Mouse (Mus musculus): ENCODE results near the gene Bmpr1a. TPM values are rescaled to one million over a fixed set of nuclear protein-coding genes. Genes with fewer than 3 reads are reported as not detected.

The Bmpr1a gene
- total and polyA plus RNA-seq, 2 experiments from 2014 or later: 20.6 to 52.5 TPM

DNA sequence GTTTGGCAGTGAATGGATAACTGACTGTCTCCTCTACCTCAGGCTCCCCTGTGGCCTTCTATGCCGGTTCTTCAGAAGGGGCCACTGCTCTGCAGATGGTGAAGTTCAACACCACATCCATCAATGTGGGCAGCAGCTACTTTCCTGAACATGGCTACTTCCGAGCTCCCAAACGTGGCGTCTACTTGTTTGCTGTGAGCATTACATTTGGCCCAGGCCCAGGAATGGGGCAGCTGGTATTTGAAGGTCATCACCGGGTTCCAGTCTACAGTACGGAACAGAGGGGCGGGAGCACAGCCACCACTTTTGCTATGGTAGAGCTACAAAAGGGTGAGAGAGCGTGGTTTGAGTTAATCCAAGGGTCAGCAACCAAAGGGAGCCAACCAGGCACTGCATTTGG, 100.3 kb downstream of the Bmpr1a start:
- DNase-seq (ENCODE audit: low spot score): no peak
- H3K9me3 ChIP-seq (ENCODE audit: low read length): no peaks in the 10 kb centered on the region
- no peak for TF ChIP-seq CTCF (IDR thresholded peaks at IDR 0.05; ENCODE audit: low read depth)
- no peak overlapping the region for H3K4me3 ChIP-seq (ENCODE audit: low read length)
- H3K4me1 ChIP-seq (ENCODE audit: insufficient read depth, low read length): no peaks in the 10 kb centered on the region
- 0 out of 2 replicates have a peak, but pooled peaks cover 10% of the 10 kb centered on the region for H3K36me3 ChIP-seq (ENCODE audit: insufficient read depth, low read length)
- H3K4me2 ChIP-seq (ENCODE audit: low read depth, low read length): no peak overlapping the region
- H3K27ac ChIP-seq: no peak overlapping the region
- ATAC-seq: no peak
- WGBS: 74% methylated on average over 8 of the region's 8 CpGs
- no peaks in the 10 kb centered on the region for H3K27me3 ChIP-seq (ENCODE audit: insufficient read depth, low read length)
- no peak overlapping the region for H3K9ac ChIP-seq (replicated peaks; ENCODE audit: low read length)

DNA sequence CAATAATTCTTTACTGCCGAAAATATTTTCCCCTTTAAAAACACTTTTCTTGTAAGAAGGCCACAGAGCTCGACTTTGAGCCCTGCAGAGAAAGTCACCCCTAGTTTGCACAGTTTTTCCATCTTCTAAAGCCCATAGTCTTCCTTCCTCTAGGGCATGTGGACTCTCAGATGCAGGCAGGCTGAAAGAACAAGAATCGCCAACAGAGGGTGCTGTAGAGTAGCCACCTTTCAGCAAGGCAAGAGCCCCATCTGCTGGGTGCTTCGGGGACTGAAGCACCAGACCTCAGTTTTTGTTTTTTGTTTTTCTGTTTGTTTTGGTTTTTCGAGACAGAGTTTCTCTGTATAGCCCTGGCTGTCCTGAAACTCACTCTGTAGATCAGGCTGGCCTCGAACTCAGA, 102.0 kb downstream of the Bmpr1a start:
- WGBS: 51% methylated on average over 6 of the region's 6 CpGs
- no peak for ATAC-seq
- H3K4me1 ChIP-seq (ENCODE audit: insufficient read depth, low read length): no peaks in the 10 kb centered on the region
- TF ChIP-seq CTCF (IDR thresholded peaks at IDR 0.05; ENCODE audit: low read depth): peak; percentile 92
- 0 out of 2 replicates have a peak, but pooled peaks cover 3% of the 10 kb centered on the region for H3K36me3 ChIP-seq (ENCODE audit: insufficient read depth, low read length)
- H3K9me3 ChIP-seq (ENCODE audit: low read length): no peaks in the 10 kb centered on the region
- H3K27me3 ChIP-seq (ENCODE audit: insufficient read depth, low read length): no peaks in the 10 kb centered on the region
- no peak overlapping the region for H3K9ac ChIP-seq (replicated peaks; ENCODE audit: low read length)
- DNase-seq (ENCODE audit: low spot score): peak; percentile 74
- no peak overlapping the region for H3K4me2 ChIP-seq (ENCODE audit: low read depth, low read length)
- H3K4me3 ChIP-seq (ENCODE audit: low read length): no peak overlapping the region
- H3K27ac ChIP-seq: no peak overlapping the region

DNA sequence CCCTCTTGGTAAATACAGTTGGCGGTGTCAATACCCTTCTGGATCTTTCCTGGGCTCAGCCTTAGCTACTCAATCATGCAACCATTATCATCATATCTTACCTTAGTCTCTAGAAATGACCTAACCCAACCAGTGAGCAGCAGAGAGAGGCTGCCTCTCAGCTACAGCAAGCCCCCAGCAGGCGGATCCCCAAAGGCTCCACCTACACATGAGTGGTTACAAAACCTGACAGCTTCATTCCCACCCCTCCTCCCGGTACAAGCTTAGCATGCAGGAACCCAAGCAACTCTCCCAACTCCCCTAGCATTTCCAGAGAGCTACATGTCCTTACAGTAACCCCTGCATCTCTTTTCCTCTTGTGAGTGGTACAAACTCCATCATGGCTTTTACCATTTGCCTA, 103.1 kb downstream of the Bmpr1a start:
- Histone ChIP-seq H3K27ac (no peak overlapping the region), H3K4me3 (ENCODE audit: low read length) (no peak overlapping the region), H3K36me3 (ENCODE audit: insufficient read depth, low read length) (0 out of 2 replicates have a peak, but pooled peaks cover 3% of the 10 kb centered on the region), H3K4me2 (ENCODE audit: low read depth, low read length) (no peak overlapping the region), H3K9ac (replicated peaks; ENCODE audit: low read length) (no peak overlapping the region), H3K9me3 (ENCODE audit: low read length) (no peaks in the 10 kb centered on the region), H3K27me3 (ENCODE audit: insufficient read depth, low read length) (no peaks in the 10 kb centered on the region), H3K4me1 (ENCODE audit: insufficient read depth, low read length) (no peaks in the 10 kb centered on the region)
- no peak for TF ChIP-seq CTCF (IDR thresholded peaks at IDR 0.05; ENCODE audit: low read depth)
- DNase-seq (ENCODE audit: low spot score): no peak
- 89% methylated on average over 3 of the region's 3 CpGs for WGBS
- ATAC-seq: no peak

DNA sequence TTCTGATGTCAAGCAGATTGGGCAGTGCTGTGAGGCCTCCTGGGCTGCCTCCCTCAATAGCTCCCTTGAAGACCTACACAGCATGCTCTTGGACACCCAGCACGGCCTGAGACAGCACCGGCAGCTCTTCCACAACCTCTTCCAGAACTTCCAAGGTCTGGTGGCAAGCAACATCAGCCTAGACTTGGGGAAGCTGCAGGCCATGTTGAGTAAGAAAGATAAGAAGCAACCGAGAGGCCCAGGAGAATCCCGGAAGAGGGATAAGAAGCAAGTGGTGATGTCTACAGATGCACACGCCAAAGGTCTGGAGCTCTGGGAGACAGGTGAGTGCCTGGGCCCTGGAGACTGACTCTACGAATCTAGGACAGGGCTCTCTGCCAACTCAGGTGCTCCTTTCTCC, 103.8 kb downstream of the Bmpr1a start:
- ATAC-seq (no peak), DNase-seq (ENCODE audit: low spot score) (no peak)
- Histone ChIP-seq H3K4me2 (ENCODE audit: low read depth, low read length) (no peak overlapping the region), H3K27ac (no peak overlapping the region), H3K36me3 (ENCODE audit: insufficient read depth, low read length) (0 out of 2 replicates have a peak, but pooled peaks cover 3% of the 10 kb centered on the region), H3K27me3 (ENCODE audit: insufficient read depth, low read length) (no peaks in the 10 kb centered on the region), H3K4me3 (ENCODE audit: low read length) (no peak overlapping the region), H3K4me1 (ENCODE audit: insufficient read depth, low read length) (no peaks in the 10 kb centered on the region), H3K9ac (replicated peaks; ENCODE audit: low read length) (no peak overlapping the region), H3K9me3 (ENCODE audit: low read length) (no peaks in the 10 kb centered on the region)
- TF ChIP-seq CTCF (IDR thresholded peaks at IDR 0.05; ENCODE audit: low read depth): no peak
- WGBS: 95% methylated on average over 6 of the region's 6 CpGs

DNA sequence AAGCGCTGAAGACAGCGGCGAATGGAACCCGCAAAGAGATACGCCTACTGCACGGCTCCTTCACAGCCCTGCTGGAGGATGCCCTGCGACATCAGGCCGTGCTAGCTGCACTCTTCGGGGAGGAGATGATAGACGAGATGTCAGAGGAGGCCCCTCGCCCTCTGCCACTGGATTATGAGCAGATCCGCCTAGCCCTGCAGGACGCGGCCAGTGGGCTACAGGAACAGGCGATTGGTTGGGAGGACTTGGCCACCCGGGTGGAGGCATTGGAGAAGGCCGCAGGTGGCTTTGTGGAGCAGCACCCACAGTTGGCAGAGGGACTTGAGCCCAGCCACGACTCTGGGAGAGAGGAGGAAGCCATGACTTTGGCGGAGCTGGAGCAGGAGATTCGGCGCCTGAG, 104.2 kb downstream of the Bmpr1a start:
- Histone ChIP-seq H3K4me2 (ENCODE audit: low read depth, low read length) (no peak overlapping the region), H3K36me3 (ENCODE audit: insufficient read depth, low read length) (0 out of 2 replicates have a peak, but pooled peaks cover 3% of the 10 kb centered on the region), H3K27ac (no peak overlapping the region), H3K4me3 (ENCODE audit: low read length) (no peak overlapping the region), H3K9me3 (ENCODE audit: low read length) (no peaks in the 10 kb centered on the region), H3K4me1 (ENCODE audit: insufficient read depth, low read length) (no peaks in the 10 kb centered on the region), H3K9ac (replicated peaks; ENCODE audit: low read length) (no peak overlapping the region), H3K27me3 (ENCODE audit: insufficient read depth, low read length) (no peaks in the 10 kb centered on the region)
- 89% methylated on average over 21 of the region's 21 CpGs for WGBS
- TF ChIP-seq CTCF (IDR thresholded peaks at IDR 0.05; ENCODE audit: low read depth): no peak
- no peak for ATAC-seq
- DNase-seq (ENCODE audit: low spot score): no peak

DNA sequence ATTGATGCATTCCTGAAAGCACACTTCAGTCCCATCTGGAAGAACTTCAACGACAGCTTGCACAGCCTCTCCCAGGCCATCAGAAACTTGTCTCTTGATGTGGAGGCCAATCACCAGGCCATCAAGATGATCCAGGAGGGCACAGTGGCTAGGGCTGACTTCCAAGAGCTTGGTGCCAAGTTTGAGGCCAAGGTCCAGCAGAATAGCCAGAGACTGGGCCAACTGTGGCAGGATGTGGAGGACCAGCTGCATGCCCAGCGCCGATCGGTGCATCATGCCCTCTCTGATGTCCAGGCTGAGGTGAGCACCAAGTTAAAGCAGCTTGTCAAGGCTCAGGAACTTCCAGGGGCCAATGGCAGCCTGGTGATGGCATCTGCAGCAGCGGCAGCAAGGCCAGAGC, 105.3 kb downstream of the Bmpr1a start:
- ATAC-seq (no peak), DNase-seq (ENCODE audit: low spot score) (no peak)
- no peaks in the 10 kb centered on the region for H3K4me1 ChIP-seq (ENCODE audit: insufficient read depth, low read length)
- WGBS: 84% methylated on average over 5 of the region's 5 CpGs
- H3K27me3 ChIP-seq (ENCODE audit: insufficient read depth, low read length): no peaks in the 10 kb centered on the region
- no peaks in the 10 kb centered on the region for H3K9me3 ChIP-seq (ENCODE audit: low read length)
- no peak overlapping the region for H3K9ac ChIP-seq (replicated peaks; ENCODE audit: low read length)
- TF ChIP-seq CTCF (IDR thresholded peaks at IDR 0.05; ENCODE audit: low read depth): no peak
- no peak overlapping the region for H3K4me3 ChIP-seq (ENCODE audit: low read length)
- H3K27ac ChIP-seq: no peak overlapping the region
- no peaks in the 10 kb centered on the region for H3K36me3 ChIP-seq (ENCODE audit: insufficient read depth, low read length)
- H3K4me2 ChIP-seq (ENCODE audit: low read depth, low read length): no peak overlapping the region

DNA sequence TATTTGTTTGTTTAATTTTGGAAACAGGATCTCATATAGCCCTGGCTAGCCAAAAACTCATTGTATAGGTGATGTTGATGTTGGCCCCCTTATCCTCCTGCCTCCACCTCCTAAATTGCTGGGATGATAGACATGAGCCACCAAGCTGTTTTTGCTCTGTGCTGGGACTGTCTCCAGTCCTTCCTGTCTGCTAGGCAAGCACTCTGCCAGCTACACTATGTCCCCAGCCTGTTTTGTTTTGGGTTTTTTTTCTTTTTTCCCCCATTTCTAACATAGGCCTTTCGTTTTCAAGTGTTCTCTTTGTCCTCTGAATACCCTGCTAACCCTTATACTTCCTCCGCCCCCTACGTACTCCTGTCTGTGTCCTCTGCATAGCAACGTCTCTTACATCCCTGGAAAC, 109.8 kb downstream of the Bmpr1a start:
- no peak for DNase-seq (ENCODE audit: low spot score)
- 41% methylated on average over 4 of the region's 4 CpGs for WGBS

More for the DNA sequence above, 109.8 kb downstream of the Bmpr1a start:
- ATAC-seq: no peak
- Histone ChIP-seq H3K27me3 (ENCODE audit: insufficient read depth, low read length) (no peaks in the 10 kb centered on the region), H3K27ac (no peak overlapping the region), H3K9me3 (ENCODE audit: low read length) (no peaks in the 10 kb centered on the region), H3K4me3 (ENCODE audit: low read length) (no peak overlapping the region), H3K9ac (replicated peaks; ENCODE audit: low read length) (no peak overlapping the region), H3K4me1 (ENCODE audit: insufficient read depth, low read length) (no peaks in the 10 kb centered on the region), H3K36me3 (ENCODE audit: insufficient read depth, low read length) (no peaks in the 10 kb centered on the region), H3K4me2 (ENCODE audit: low read depth, low read length) (no peak overlapping the region)
- no peak for TF ChIP-seq CTCF (IDR thresholded peaks at IDR 0.05; ENCODE audit: low read depth)

All from hindbrain, postnatal 0 days (tissue).